Comparison of ENCODE assay signal across 9 mouse cellular contexts in the genomic region with DNA sequence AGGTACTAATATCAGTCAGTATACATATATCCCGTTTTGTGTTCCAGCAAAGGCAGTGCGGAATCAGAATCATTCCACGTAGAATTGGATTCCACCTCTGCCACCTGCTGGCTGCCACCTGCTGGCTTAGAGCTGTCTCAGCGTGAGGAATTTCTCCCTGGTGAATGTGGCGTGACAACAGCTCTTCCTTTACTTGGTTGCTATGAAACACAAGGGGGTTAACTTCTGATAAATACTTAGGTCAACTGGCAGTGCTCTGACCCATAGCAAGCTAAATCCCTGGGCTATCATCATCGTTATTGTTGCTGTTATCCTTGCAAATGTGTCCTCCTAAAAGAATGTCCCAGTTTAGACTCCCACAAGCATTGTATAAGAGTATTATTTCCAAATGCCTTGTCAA. TPM values are rescaled to one million over a fixed set of nuclear protein-coding genes. Genes with fewer than 3 reads are reported as not detected.
DNase-seq lines count a peak whose midpoint lies in the region; ATAC-seq lines count a peak whose summit lies in the region.
"Had no signal": no experiment of that assay in that cellular context is flagged by ENCODE, and none has a peak within 500 bp of the region (broad histone marks: within the 10 kb centered on the region; RNA-seq: fewer than 3 reads in every experiment).

No protein-coding gene starts in this region.

- H3K36me3 ChIP-seq in forebrain, embryonic 16.5 days (ENCODE audit: control insufficient read depth, insufficient read depth): no peaks in the 10 kb centered on the region
- H3K36me3 ChIP-seq in forebrain, embryonic 10.5 days (replicated peaks): no peaks in the 10 kb centered on the region
- no peaks in the 10 kb centered on the region for H3K36me3 ChIP-seq in heart, embryonic 12.5 days
- H3K36me3 ChIP-seq in midbrain, embryonic 13.5 days: no peaks in the 10 kb centered on the region

- H3K27me3 ChIP-seq in forebrain, embryonic 16.5 days (replicated peaks; ENCODE audit: control insufficient read depth, insufficient read depth, low read length): no peaks in the 10 kb centered on the region
- no peaks in the 10 kb centered on the region for H3K27me3 ChIP-seq in forebrain, embryonic 10.5 days (ENCODE audit: poor library complexity, severe bottlenecking)
- no peaks in the 10 kb centered on the region for H3K27me3 ChIP-seq in heart, embryonic 12.5 days (replicated peaks)
- no peaks in the 10 kb centered on the region for H3K27me3 ChIP-seq in midbrain, embryonic 13.5 days

- 0 out of 2 replicates have a peak, but pooled peaks have one; percentile 55 for ATAC-seq in forebrain, embryonic 16.5 days
- 0 out of 2 replicates have a peak, but pooled peaks have one; percentile 22 for ATAC-seq in heart, embryonic 12.5 days (ENCODE audit: insufficient number of reproducible peaks, low FRiP score)
- ATAC-seq in midbrain, embryonic 13.5 days: peak; percentile 76; the same call in 1 of the 2 replicates

- no peak overlapping the region for H3K9ac ChIP-seq in forebrain, embryonic 16.5 days (replicated peaks; ENCODE audit: low read depth, low read length)
- H3K9ac ChIP-seq in heart, embryonic 12.5 days: no peak overlapping the region
- H3K9ac ChIP-seq in midbrain, embryonic 13.5 days (replicated peaks): no peak overlapping the region

- no peak overlapping the region for H3K27ac ChIP-seq in forebrain, embryonic 16.5 days (ENCODE audit: low read length)
- H3K27ac ChIP-seq in forebrain, embryonic 10.5 days: no peak overlapping the region
- H3K27ac ChIP-seq in heart, embryonic 12.5 days (ENCODE audit: poor library complexity, severe bottlenecking): no peak overlapping the region
- H3K27ac ChIP-seq in midbrain, embryonic 13.5 days: no peak overlapping the region
- H3K27ac ChIP-seq: macrophage had no signal

- no peak overlapping the region for H3K4me3 ChIP-seq in forebrain, embryonic 16.5 days (replicated peaks; ENCODE audit: low read length)
- H3K4me3 ChIP-seq in forebrain, embryonic 10.5 days: no peak overlapping the region
- H3K4me3 ChIP-seq in heart, embryonic 12.5 days: no peak overlapping the region
- H3K4me3 ChIP-seq in midbrain, embryonic 13.5 days (replicated peaks): no peak overlapping the region

- H3K9me3 ChIP-seq in forebrain, embryonic 16.5 days (ENCODE audit: control insufficient read depth, low read length): no peaks in the 10 kb centered on the region
- no peaks in the 10 kb centered on the region for H3K9me3 ChIP-seq in forebrain, embryonic 10.5 days
- H3K9me3 ChIP-seq in heart, embryonic 12.5 days (replicated peaks): no peaks in the 10 kb centered on the region
- no peaks in the 10 kb centered on the region for H3K9me3 ChIP-seq in midbrain, embryonic 13.5 days

- 3% methylated on average over 6 of the region's 6 CpGs for WGBS in forebrain, embryonic 16.5 days
- 12% methylated on average over 6 of the region's 6 CpGs for WGBS in forebrain, embryonic 10.5 days
- 7% methylated on average over 6 of the region's 6 CpGs for WGBS in heart, embryonic 12.5 days
- 6% methylated on average over 6 of the region's 6 CpGs for WGBS in midbrain, embryonic 13.5 days

- DNase-seq in forebrain, embryonic 10.5 days (ENCODE audit: extremely low spot score, low spot score): no peak
- peak; percentile 21 for DNase-seq in adrenal gland, adult 2 months
- DNase-seq in kidney, postnatal 14 days: peak; percentile 35
- no peak for DNase-seq in thymus, postnatal 0 days (ENCODE audit: low spot score)
- DNase-seq in natural killer cell, adult 2 months (ENCODE audit: low spot score in 2 of 2): no peak

- H3K4me1 ChIP-seq in forebrain, embryonic 16.5 days (replicated peaks; ENCODE audit: control insufficient read depth, insufficient read depth, low read length): no peaks in the 10 kb centered on the region
- peaks cover 9% of the 10 kb centered on the region for H3K4me1 ChIP-seq in forebrain, embryonic 10.5 days
- no peaks in the 10 kb centered on the region for H3K4me1 ChIP-seq in heart, embryonic 12.5 days (replicated peaks)
- H3K4me1 ChIP-seq in midbrain, embryonic 13.5 days (replicated peaks): no peaks in the 10 kb centered on the region

- no peak overlapping the region for H3K4me2 ChIP-seq in forebrain, embryonic 16.5 days (ENCODE audit: low read length)
- H3K4me2 ChIP-seq in heart, embryonic 12.5 days: no peak overlapping the region
- H3K4me2 ChIP-seq in midbrain, embryonic 13.5 days (replicated peaks): no peak overlapping the region

RNA-seq across cellular contexts. Expression of a gene that starts 17.2 kb away (rescaled TPM):
- not detected in 2 replicates for polyA plus RNA-seq in forebrain, embryonic 16.5 days (2015; fragmentation: Nextera tagmentation; extraction: Ambion mirVana)
- not detected in 2 replicates for polyA plus RNA-seq in forebrain, embryonic 10.5 days (2016; fragmentation: Nextera tagmentation; extraction: Ambion mirVana)
- not detected for total RNA-seq in adrenal gland, adult 2 months (2021)
- polyA plus RNA-seq in adrenal gland, adult 2 months (2012; rRNA removed): not detected in 2 replicates
- polyA plus RNA-seq in heart, embryonic 12.5 days (2016; fragmentation: Nextera tagmentation; extraction: Ambion mirVana): not detected in 2 replicates
- not detected in 2 replicates for polyA plus RNA-seq in midbrain, embryonic 13.5 days (2015; fragmentation: Nextera tagmentation; extraction: Ambion mirVana)
- 0.61 and 0.67 TPM in 2 replicates for polyA plus RNA-seq in thymus, postnatal 0 days (2015; fragmentation: Nextera tagmentation; extraction: Ambion mirVana)
- polyA plus RNA-seq: macrophage had no signal

RNA-seq across cellular contexts. Expression of a gene that starts 23.6 kb away (rescaled TPM):
- polyA plus RNA-seq in forebrain, embryonic 16.5 days (2015; fragmentation: Nextera tagmentation; extraction: Ambion mirVana): 2.3 and 2.7 TPM in 2 replicates
- polyA plus RNA-seq in forebrain, embryonic 10.5 days (2016; fragmentation: Nextera tagmentation; extraction: Ambion mirVana): 0.14 and 0.25 TPM in 2 replicates
- under 1 TPM in 1 of 2 experiments, not detected in 1; 0.21 TPM for total RNA-seq in adrenal gland, adult 2 months (2021)
- polyA plus RNA-seq in adrenal gland, adult 2 months (2012; rRNA removed): 0.20 and 0.81 TPM in 2 replicates
- 0.86 and 1.1 TPM in 2 replicates for polyA plus RNA-seq in heart, embryonic 12.5 days (2016; fragmentation: Nextera tagmentation; extraction: Ambion mirVana)
- polyA plus RNA-seq in midbrain, embryonic 13.5 days (2015; fragmentation: Nextera tagmentation; extraction: Ambion mirVana): 2.5 and 3.7 TPM in 2 replicates
- polyA plus RNA-seq in thymus, postnatal 0 days (2015; fragmentation: Nextera tagmentation; extraction: Ambion mirVana): 0.30 and 0.78 TPM in 2 replicates
- polyA plus RNA-seq: macrophage had no signal

RNA-seq across cellular contexts. Expression of a gene that starts 36.0 kb away (rescaled TPM):
- not detected in 2 replicates for polyA plus RNA-seq in forebrain, embryonic 16.5 days (2015; fragmentation: Nextera tagmentation; extraction: Ambion mirVana)
- polyA plus RNA-seq in forebrain, embryonic 10.5 days (2016; fragmentation: Nextera tagmentation; extraction: Ambion mirVana): not detected in 2 replicates
- not detected for total RNA-seq in adrenal gland, adult 2 months (2021)
- polyA plus RNA-seq in adrenal gland, adult 2 months (2012; rRNA removed): not detected in 2 replicates
- polyA plus RNA-seq in heart, embryonic 12.5 days (2016; fragmentation: Nextera tagmentation; extraction: Ambion mirVana): not detected in 2 replicates
- not detected in 2 replicates for polyA plus RNA-seq in midbrain, embryonic 13.5 days (2015; fragmentation: Nextera tagmentation; extraction: Ambion mirVana)
- not detected in 2 replicates for polyA plus RNA-seq in thymus, postnatal 0 days (2015; fragmentation: Nextera tagmentation; extraction: Ambion mirVana)
- polyA plus RNA-seq: macrophage had no signal

Comparison
In these comparisons a context has a peak if more than half of its experiments do, and no peak if none do; other contexts are left out.
1. ATAC-seq: peak in every context shown above with its lines; median percentile 76 in midbrain, embryonic 13.5 days; 55 in forebrain, embryonic 16.5 days; 22 in heart, embryonic 12.5 days.
2. DNase-seq: peak in adrenal gland, adult 2 months (single experiment) and kidney, postnatal 14 days (single experiment); none in forebrain, embryonic 10.5 days (single experiment), thymus, postnatal 0 days (single experiment) and natural killer cell, adult 2 months (0 of 2).